Mouse (Mus musculus): Measurements from ENCODE around the gene Per1. TPM values are rescaled to one million over a fixed set of nuclear protein-coding genes. Genes with fewer than 3 reads are reported as not detected.
A peak's percentile ranks its signal among the peaks of the same experiment; 100 is the strongest.

The Per1 gene
- polyA plus RNA-seq, 1 experiment from 2014 or later = 8.2 TPM

DNA sequence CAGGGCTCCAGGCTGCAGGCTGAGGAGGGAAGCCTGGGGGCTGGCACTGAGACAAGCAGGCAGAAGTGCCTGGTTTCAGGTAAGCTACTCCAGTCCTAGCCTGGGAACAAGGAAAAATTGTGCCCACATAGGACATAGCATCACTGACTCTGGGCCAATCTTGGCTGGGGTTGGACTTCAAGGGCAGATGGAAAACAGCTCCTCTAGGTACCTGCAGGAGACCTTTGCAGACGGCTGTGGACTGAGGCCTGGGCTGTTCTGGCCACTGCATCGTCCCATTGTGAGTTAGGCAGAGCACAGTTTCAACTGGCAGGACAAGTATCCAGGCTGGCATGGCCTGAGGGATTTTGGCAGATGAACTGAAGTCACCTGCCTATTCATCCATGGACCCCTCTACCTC, 10.8 kb downstream of the Per1 start:
- no peak overlapping the region for H3K9ac ChIP-seq (replicated peaks)
- no peak overlapping the region for H3K4me2 ChIP-seq (replicated peaks)
- H3K36me3 ChIP-seq = peaks cover 56% of the 10 kb centered on the region
- H3K27ac ChIP-seq (replicated peaks) = no peak overlapping the region
- H3K27me3 ChIP-seq = no peaks in the 10 kb centered on the region
- ATAC-seq (replicated peaks) = no peak
- H3K4me1 ChIP-seq = peaks cover 7% of the 10 kb centered on the region
- H3K9me3 ChIP-seq = no peaks in the 10 kb centered on the region
- H3K4me3 ChIP-seq = no peak overlapping the region
- WGBS = 86% methylated on average over 2 of the region's 2 CpGs

DNA sequence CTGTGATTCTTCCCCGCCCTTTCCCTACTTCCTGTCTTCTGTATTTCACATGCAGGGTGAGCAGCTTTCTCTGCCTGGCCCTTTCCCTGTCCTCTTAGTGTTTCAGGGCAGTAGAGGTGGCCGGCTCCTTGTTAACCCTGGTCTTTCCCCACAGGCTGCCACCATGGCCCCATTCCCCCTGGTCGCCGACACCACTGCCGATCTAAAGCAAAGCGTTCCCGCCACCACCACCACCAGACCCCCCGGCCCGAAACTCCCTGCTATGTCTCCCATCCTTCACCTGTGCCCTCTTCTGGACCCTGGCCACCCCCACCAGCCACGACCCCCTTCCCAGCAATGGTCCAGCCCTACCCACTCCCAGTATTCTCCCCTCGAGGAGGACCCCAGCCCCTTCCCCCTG, 11.3 kb downstream of the Per1 start:
- 92% methylated on average over 11 of the region's 11 CpGs for WGBS
- Histone ChIP-seq H3K4me2 (replicated peaks) (no peak overlapping the region), H3K9me3 (no peaks in the 10 kb centered on the region), H3K27ac (replicated peaks) (no peak overlapping the region), H3K9ac (replicated peaks) (no peak overlapping the region), H3K36me3 (peaks cover 56% of the 10 kb centered on the region), H3K4me1 (peaks cover 9% of the 10 kb centered on the region), H3K4me3 (no peak overlapping the region), H3K27me3 (no peaks in the 10 kb centered on the region)
- ATAC-seq (replicated peaks) = no peak

DNA sequence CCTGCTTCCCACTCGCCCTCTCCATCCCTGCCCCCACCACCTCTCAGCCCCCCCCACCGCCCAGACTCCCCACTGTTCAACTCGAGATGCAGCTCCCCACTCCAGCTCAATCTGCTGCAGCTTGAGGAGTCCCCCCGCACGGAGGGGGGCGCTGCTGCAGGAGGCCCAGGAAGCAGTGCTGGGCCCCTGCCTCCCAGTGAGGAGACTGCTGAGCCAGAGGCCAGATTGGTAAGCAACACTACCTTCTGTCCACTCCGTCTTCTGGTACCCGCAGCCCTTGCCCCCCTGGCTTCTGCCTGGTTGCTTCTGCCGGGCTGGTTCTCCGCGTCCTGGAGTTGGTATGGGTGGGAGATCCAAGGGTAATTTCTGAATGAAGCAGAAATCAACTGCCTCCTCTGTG, 11.8 kb downstream of the Per1 start:
- Histone ChIP-seq H3K4me2 (replicated peaks) (no peak overlapping the region), H3K9me3 (no peaks in the 10 kb centered on the region), H3K27ac (replicated peaks) (no peak overlapping the region), H3K4me3 (no peak overlapping the region), H3K36me3 (peaks cover 54% of the 10 kb centered on the region), H3K9ac (replicated peaks) (no peak overlapping the region), H3K27me3 (no peaks in the 10 kb centered on the region), H3K4me1 (peaks cover 12% of the 10 kb centered on the region)
- WGBS = 85% methylated on average over 11 of the region's 11 CpGs
- ATAC-seq (replicated peaks) = no peak

DNA sequence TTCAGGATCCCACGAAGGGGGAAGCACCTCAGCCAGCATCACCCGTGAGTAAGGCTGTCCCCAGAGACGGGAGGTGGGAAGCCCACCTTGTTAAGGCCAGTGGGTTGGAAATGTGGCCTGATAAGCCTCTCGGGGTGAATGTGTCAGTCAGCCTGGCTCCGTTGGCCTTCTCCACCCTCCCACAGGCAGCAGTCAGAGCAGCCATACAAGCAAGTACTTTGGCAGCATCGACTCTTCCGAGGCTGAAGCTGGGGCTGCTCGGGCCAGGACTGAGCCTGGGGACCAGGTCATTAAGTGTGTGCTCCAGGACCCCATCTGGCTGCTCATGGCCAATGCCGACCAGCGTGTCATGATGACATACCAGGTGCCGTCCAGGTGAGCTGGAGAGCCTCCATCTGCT, 12.7 kb downstream of the Per1 start:
- H3K27ac ChIP-seq (replicated peaks) = no peak overlapping the region
- WGBS = 94% methylated on average over 11 of the region's 11 CpGs
- H3K4me1 ChIP-seq = peaks cover 12% of the 10 kb centered on the region
- H3K4me3 ChIP-seq = no peak overlapping the region
- no peaks in the 10 kb centered on the region for H3K9me3 ChIP-seq
- no peak for ATAC-seq (replicated peaks)
- no peak overlapping the region for H3K9ac ChIP-seq (replicated peaks)
- H3K36me3 ChIP-seq = peaks cover 46% of the 10 kb centered on the region
- H3K4me2 ChIP-seq (replicated peaks) = no peak overlapping the region
- H3K27me3 ChIP-seq = no peaks in the 10 kb centered on the region

DNA sequence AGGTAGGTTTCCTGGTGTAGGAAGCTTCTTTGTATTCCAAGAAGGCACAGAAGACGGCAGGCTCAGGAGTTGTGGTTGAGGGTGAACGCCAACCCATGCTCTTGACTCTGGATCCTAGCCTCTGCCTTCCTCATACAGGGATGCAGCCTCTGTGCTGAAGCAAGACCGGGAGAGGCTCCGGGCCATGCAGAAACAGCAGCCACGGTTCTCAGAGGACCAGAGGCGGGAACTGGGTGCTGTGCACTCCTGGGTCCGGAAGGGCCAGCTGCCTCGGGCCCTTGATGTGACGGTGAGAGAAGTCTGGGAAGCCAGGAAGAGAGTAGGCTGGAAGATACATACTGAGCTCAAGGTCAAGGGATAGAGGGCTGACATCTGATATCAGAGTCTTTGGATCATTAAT, 13.2 kb downstream of the Per1 start:
- Histone ChIP-seq H3K4me1 (peaks cover 12% of the 10 kb centered on the region), H3K27me3 (no peaks in the 10 kb centered on the region), H3K27ac (replicated peaks) (no peak overlapping the region), H3K4me3 (no peak overlapping the region), H3K9ac (replicated peaks) (no peak overlapping the region), H3K36me3 (peaks cover 41% of the 10 kb centered on the region), H3K9me3 (no peaks in the 10 kb centered on the region), H3K4me2 (replicated peaks) (no peak overlapping the region)
- ATAC-seq (replicated peaks) = no peak
- WGBS = 93% methylated on average over 9 of the region's 9 CpGs

DNA sequence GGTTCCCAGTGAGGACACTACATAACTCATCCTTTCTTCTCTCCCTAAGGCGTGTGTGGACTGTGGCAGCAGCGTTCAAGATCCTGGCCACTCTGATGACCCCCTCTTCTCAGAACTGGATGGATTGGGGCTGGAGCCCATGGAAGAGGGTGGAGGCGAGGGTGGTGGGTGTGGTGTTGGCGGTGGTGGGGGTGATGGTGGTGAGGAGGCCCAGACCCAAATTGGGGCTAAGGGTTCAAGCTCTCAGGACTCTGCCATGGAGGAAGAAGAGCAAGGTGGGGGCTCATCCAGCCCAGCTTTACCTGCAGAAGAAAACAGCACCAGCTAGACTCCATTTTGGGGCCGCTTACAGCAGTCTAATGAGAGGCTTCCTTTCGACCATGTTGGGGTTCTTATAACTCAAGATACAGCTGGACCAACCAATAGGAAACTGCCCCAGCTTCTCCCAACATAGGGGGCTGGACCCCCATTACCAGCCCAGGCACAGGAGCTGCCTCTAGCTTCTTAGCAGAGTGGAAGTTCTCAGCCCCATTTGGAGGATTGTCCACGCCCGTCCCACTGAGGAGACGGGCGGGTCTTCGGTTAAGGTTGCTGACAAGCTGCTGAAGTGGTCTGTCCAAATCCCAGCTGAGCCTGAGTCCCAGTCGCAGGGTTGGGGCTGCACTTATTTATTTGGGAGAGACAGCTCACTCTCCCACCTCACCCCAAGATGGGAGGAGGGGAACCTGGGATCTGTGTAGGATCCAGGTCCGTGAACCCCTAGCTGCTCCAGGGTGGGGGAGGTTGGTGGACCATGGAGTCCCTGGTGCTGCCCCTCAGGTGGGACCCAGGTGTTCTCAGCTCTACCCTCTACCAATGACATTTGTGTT, 14.2 kb downstream of the Per1 start:
- no peak for ATAC-seq (replicated peaks)
- WGBS = 80% methylated on average over 13 of the region's 13 CpGs
- Histone ChIP-seq H3K27me3 (no peaks in the 10 kb centered on the region), H3K9ac (replicated peaks) (no peak overlapping the region), H3K4me1 (peaks cover 12% of the 10 kb centered on the region), H3K9me3 (no peaks in the 10 kb centered on the region), H3K27ac (replicated peaks) (no peak overlapping the region), H3K36me3 (peaks cover 30% of the 10 kb centered on the region), H3K4me2 (replicated peaks) (no peak overlapping the region), H3K4me3 (no peak overlapping the region)

DNA sequence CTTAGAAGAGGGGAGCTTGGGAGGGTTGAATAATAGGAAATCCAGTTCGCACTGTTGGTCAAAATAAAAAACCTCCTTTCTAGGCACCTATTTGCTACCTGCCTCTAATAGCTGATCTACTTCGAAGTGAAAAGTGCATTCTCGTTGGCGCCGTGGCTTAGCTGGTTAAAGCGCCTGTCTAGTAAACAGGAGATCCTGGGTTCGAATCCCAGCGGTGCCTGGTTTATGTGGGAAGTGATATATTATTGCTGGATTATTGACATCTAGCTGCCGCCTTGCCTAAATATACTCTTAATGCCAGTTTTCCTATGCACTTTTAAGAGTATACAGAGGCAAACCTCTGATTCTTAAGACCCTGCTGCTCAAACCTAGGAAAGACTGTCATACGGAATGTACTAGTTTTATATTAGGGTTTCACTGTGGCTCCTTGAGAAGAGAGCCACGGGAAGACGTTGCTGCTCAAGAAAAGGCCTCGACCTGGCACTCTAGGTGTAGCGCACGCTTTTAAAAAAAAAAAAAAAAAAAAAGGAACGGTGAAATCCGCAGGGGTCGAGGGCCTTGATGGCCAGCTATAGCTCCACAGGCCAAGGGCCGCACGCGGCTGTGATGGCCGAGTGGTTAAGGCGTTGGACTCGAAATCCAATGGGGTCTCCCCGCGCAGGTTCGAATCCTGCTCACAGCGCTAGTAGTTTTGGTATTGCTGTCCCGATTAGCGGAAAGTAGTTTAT, 15.5 kb downstream of the Per1 start:
- H3K4me1 ChIP-seq = peaks cover 12% of the 10 kb centered on the region
- H3K27ac ChIP-seq (replicated peaks) = peak overlapping the region; percentile 53
- ATAC-seq (replicated peaks) = peak; percentile 75
- under 1% methylated on average over 30 of the region's 30 CpGs for WGBS
- peak overlapping the region; percentile 17 for H3K9ac ChIP-seq (replicated peaks)
- peak overlapping the region; percentile 48 for H3K4me2 ChIP-seq (replicated peaks)
- H3K4me3 ChIP-seq = peak overlapping the region; percentile 42
- H3K27me3 ChIP-seq = no peaks in the 10 kb centered on the region
- H3K36me3 ChIP-seq = peaks cover 21% of the 10 kb centered on the region
- no peaks in the 10 kb centered on the region for H3K9me3 ChIP-seq

DNA sequence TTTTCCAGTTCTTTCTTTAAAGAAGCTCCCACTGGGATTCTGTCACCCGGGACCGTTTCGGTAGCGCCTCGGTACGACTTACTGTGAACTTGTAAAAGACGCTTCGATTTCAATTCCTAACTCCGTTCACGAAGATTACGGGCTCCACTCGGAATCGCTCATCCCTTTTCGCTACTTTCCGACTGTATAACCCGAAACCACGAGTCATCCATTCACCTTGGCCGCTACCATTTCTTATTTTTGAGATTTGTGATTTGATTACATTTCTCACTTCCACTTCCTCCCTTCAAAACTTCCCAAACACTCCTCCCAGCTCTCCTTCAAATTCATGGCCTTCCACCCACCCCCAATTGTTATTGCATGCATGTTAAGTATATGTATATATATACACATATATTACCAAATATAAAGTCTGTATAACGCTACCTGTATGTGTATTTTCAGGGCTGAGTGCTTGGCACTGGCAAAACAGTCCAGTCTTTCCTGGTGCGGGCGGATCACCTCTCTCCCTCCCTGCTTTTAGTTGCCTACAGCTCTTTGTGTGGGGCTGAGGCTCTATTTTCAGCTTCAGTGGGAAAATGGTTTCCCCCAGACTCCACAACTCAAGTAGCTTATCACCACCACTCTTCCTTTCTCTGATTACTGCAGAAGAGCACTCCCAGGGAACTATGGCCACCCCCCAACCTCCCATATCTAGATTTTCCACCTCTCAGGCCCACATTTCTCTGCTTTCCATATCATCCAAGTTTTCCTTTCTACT, 16.2 kb downstream of the Per1 start:
- Histone ChIP-seq H3K4me3 (peak overlapping the region; percentile 42), H3K9me3 (no peaks in the 10 kb centered on the region), H3K4me1 (peaks cover 12% of the 10 kb centered on the region), H3K27me3 (no peaks in the 10 kb centered on the region), H3K27ac (replicated peaks) (no peak overlapping the region; the same call in 1 of the 2 replicates), H3K9ac (replicated peaks) (peak overlapping the region; percentile 17; the same call in 1 of the 2 replicates), H3K4me2 (replicated peaks) (peak overlapping the region; percentile 48), H3K36me3 (peaks cover 14% of the 10 kb centered on the region)
- WGBS = 6% methylated on average over 21 of the region's 21 CpGs
- ATAC-seq (replicated peaks) = no peak

DNA sequence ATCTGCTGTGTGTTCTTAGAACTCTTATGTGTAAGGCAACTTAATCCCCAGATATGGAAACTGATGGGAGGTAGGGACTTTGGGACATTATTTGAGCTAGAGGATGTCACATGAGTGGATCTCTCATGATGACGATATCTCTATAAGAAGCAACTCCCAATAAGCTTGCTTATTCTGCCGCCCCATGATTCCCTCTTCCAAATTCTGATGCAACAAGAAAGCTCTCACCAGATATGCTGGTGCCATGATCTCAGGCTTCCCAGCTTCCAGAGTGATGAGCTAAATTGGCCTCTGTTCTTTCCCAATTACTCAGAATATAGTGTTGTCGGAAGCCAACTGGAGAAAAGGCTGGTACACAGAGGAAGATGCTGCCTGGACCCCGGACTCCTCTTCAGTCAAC, 16.8 kb downstream of the Per1 start:
- no peaks in the 10 kb centered on the region for H3K27me3 ChIP-seq
- H3K9ac ChIP-seq (replicated peaks) = no peak overlapping the region
- H3K9me3 ChIP-seq = no peaks in the 10 kb centered on the region
- WGBS = 65% methylated on average over 4 of the region's 4 CpGs
- peaks cover 13% of the 10 kb centered on the region for H3K4me1 ChIP-seq
- peaks cover 14% of the 10 kb centered on the region for H3K36me3 ChIP-seq
- H3K4me3 ChIP-seq = peak overlapping the region; percentile 42; the same call in 1 of the 2 replicates
- no peak for ATAC-seq (replicated peaks)
- H3K27ac ChIP-seq (replicated peaks) = no peak overlapping the region; the same call in 1 of the 2 replicates
- H3K4me2 ChIP-seq (replicated peaks) = 0 out of 2 replicates have a peak overlapping the region, but pooled peaks have one; percentile 48

DNA sequence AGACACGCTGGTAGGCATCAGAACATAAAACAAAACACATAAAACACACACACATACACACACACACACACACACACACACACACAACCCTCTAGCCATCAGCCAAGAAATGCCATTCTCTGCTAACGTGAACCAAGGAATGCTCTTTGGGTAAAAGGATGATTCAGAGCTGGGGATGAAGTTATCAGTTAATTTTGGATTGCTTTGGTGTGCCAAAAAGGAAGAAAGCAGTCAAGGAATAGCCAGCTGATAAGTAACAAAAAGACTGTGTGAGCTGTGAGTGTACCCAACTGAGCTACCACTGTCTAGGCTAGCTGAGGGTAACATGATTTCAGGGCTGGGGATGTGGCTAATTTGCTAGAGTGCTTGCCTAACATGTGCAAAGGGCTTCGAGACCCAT, 19.0 kb downstream of the Per1 start:
- no peak overlapping the region for H3K4me3 ChIP-seq
- H3K4me2 ChIP-seq (replicated peaks) = no peak overlapping the region
- peaks cover 29% of the 10 kb centered on the region for H3K4me1 ChIP-seq
- no peak overlapping the region for H3K9ac ChIP-seq (replicated peaks)
- no peak overlapping the region for H3K27ac ChIP-seq (replicated peaks)
- no peaks in the 10 kb centered on the region for H3K27me3 ChIP-seq
- H3K36me3 ChIP-seq = peaks cover under 1% of the 10 kb centered on the region; the same call in 1 of the 2 replicates
- no peak for ATAC-seq (replicated peaks)
- 65% methylated on average over 3 of the region's 3 CpGs for WGBS
- H3K9me3 ChIP-seq = no peaks in the 10 kb centered on the region

DNA sequence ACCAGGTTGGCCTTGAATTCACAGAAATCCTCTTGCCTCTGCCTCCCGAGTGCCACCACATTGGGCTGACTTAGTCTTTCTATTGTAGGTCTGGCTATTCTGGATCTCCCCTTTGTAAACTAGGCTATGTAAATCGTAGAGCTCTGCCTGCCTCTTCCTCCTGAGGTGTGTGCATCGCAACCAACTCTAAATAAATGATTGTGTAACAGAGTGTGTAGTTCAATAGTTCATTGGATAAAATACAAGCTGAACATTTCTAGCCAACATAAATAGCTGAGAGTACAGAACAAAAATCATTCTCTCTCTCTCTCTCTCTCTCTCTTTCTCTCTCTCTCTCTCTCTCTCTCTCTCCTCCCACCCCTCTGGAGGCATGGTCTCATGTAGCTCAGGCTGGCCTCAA, 19.6 kb downstream of the Per1 start:
- Histone ChIP-seq H3K9me3 (no peaks in the 10 kb centered on the region), H3K27ac (replicated peaks) (no peak overlapping the region), H3K4me2 (replicated peaks) (no peak overlapping the region), H3K9ac (replicated peaks) (no peak overlapping the region), H3K4me3 (no peak overlapping the region), H3K4me1 (peaks cover 34% of the 10 kb centered on the region), H3K36me3 (no peaks in the 10 kb centered on the region), H3K27me3 (no peaks in the 10 kb centered on the region)
- no peak for ATAC-seq (replicated peaks)
- WGBS = 81% methylated on average over 3 of the region's 3 CpGs

DNA sequence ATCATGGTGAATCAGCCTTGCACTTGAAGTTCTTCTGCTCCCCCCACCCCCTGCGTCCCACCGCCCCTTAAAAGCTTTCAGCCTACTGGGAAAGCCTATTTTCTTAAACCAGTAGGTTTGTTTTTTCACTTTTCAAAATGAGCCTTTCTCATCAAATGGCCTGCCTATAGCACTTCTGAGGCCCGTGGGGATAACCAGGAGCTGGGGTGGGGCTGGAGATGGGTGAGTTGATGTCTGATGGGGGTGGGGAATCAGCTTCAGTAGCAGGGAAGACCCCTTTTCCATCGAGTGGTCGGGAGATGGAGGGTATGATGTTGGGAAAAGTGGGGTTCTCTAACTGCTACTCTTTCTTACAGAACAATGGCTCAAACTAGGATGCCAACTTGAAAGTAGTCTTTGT, 21.8 kb downstream of the Per1 start:
- no peaks in the 10 kb centered on the region for H3K36me3 ChIP-seq
- no peak for ATAC-seq (replicated peaks)
- H3K9ac ChIP-seq (replicated peaks) = no peak overlapping the region
- no peak overlapping the region for H3K27ac ChIP-seq (replicated peaks)
- peaks cover 42% of the 10 kb centered on the region for H3K4me1 ChIP-seq
- no peaks in the 10 kb centered on the region for H3K9me3 ChIP-seq
- 64% methylated on average over 5 of the region's 5 CpGs for WGBS
- peak overlapping the region; percentile 78 for H3K4me2 ChIP-seq (replicated peaks)
- no peaks in the 10 kb centered on the region for H3K27me3 ChIP-seq
- H3K4me3 ChIP-seq = 0 out of 2 replicates have a peak overlapping the region, but pooled peaks have one; percentile 64

Data from forebrain, embryonic 15.5 days (tissue).